Mouse (Mus musculus): ENCODE data around the gene Mast1.

DNA sequence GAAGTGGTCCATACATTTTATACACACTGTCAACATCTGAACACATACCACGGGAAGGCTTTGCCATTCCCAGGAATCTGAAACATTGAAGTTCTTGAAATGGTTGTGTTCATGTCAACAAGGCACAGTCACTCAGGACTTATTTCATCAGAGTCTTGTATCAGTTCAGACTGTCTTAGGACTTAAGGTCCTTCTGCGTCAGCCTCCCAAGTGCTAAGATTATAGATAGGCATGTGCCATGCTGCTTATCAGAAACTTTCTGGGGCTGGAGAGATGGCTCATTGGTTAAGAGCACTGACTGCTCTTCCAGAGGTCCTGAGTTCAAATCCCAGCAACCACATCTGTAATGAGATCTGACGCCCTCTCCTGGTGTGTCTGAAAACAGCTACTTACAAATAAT lies 62.8 kb downstream of the Mast1 start:
- TF ChIP-seq GATA1 (IDR thresholded peaks at IDR 0.05; ENCODE audit: borderline replicate concordance, low read length), result no peak
- TF ChIP-seq CTCF (IDR thresholded peaks at IDR 0.05; ENCODE audit: low read depth, low read length), result no peak
- no peak for TF ChIP-seq POLR2AphosphoS5 (IDR thresholded peaks at IDR 0.05; ENCODE audit: insufficient replicate concordance, low read depth, low read length)
- no peak for TF ChIP-seq TAL1 (conservative IDR thresholded peaks at IDR 0.05; ENCODE audit: low read depth, low read length)

All from G1E (cell line).